Mouse (Mus musculus): ENCODE results near the gene Palm2.
A peak's percentile ranks its signal among the peaks of the same experiment; 100 is the strongest.

Gene Palm2

GRCm38 (mm10) chr4:57614686-57615085, 180.6 kb downstream of the Palm2 start:
- DNase-seq (ENCODE audit: low spot score) = no peak

- no peak for DNase-seq (ENCODE audit: low spot score)
These were observed 184.7 kb downstream of the Palm2 start for GRCm38 (mm10) chr4:57618743-57619142.

GRCm38 (mm10) chr4:57622816-57623215, 188.8 kb downstream of the Palm2 start:
- DNase-seq (ENCODE audit: low spot score) = no peak

GRCm38 (mm10) chr4:57624819-57625218, 190.8 kb downstream of the Palm2 start:
- DNase-seq (ENCODE audit: low spot score) = no peak

GRCm38 (mm10) chr4:57625306-57625705, 191.3 kb downstream of the Palm2 start:
- DNase-seq (ENCODE audit: low spot score) = no peak

GRCm38 (mm10) chr4:57625756-57626155, 191.7 kb downstream of the Palm2 start:
- no peak for DNase-seq (ENCODE audit: low spot score)

- DNase-seq (ENCODE audit: low spot score) = no peak
These were observed 192.9 kb downstream of the Palm2 start for GRCm38 (mm10) chr4:57626921-57627320.

- no peak for DNase-seq (ENCODE audit: low spot score)
These were observed 198.3 kb downstream of the Palm2 start for GRCm38 (mm10) chr4:57632386-57632785.

GRCm38 (mm10) chr4:57633052-57633451, 199.0 kb downstream of the Palm2 start:
- no peak for DNase-seq (ENCODE audit: low spot score)

GRCm38 (mm10) chr4:57634956-57635355, 200.9 kb downstream of the Palm2 start:
- no peak for DNase-seq (ENCODE audit: low spot score)

GRCm38 (mm10) chr4:57636782-57637482, 202.9 kb downstream of the Palm2 start:
- DNase-seq (ENCODE audit: low spot score) = peak; percentile 28

- peak; percentile 8 for DNase-seq (ENCODE audit: low spot score)
These were observed 203.8 kb downstream of the Palm2 start for GRCm38 (mm10) chr4:57637636-57638386.

- DNase-seq (ENCODE audit: low spot score) = no peak
These were observed 204.9 kb downstream of the Palm2 start for GRCm38 (mm10) chr4:57638941-57639340.

- DNase-seq (ENCODE audit: low spot score) = no peak
These were observed 206.2 kb downstream of the Palm2 start for GRCm38 (mm10) chr4:57640222-57640621.

GRCm38 (mm10) chr4:57640971-57641370, 206.9 kb downstream of the Palm2 start:
- no peak for DNase-seq (ENCODE audit: low spot score)

GRCm38 (mm10) chr4:57650994-57651393, 216.9 kb downstream of the Palm2 start:
- DNase-seq (ENCODE audit: low spot score) = no peak

- DNase-seq (ENCODE audit: low spot score) = no peak
These were observed 217.5 kb downstream of the Palm2 start for GRCm38 (mm10) chr4:57651547-57651946.

- DNase-seq (ENCODE audit: low spot score) = peak; percentile 16
These were observed 218.3 kb downstream of the Palm2 start for GRCm38 (mm10) chr4:57652185-57652904.

- no peak for DNase-seq (ENCODE audit: low spot score)
These were observed 221.9 kb downstream of the Palm2 start for GRCm38 (mm10) chr4:57655966-57656365.

- DNase-seq (ENCODE audit: low spot score) = no peak
These were observed 222.3 kb downstream of the Palm2 start for GRCm38 (mm10) chr4:57656388-57656787.

GRCm38 (mm10) chr4:57656861-57657260, 222.8 kb downstream of the Palm2 start:
- DNase-seq (ENCODE audit: low spot score) = no peak

GRCm38 (mm10) chr4:57660470-57660869, 226.4 kb downstream of the Palm2 start:
- no peak for DNase-seq (ENCODE audit: low spot score)

GRCm38 (mm10) chr4:57666101-57666500, 232.1 kb downstream of the Palm2 start:
- no peak for DNase-seq (ENCODE audit: low spot score)
